Mouse (Mus musculus): ENCODE measurements around the gene Matn4. TPM values are rescaled to one million over a fixed set of nuclear protein-coding genes. Genes with fewer than 3 reads are reported as not detected.

The Matn4 gene
- polyA plus RNA-seq, 1 experiment from 2014 or later = 1.1 TPM

GRCm38 (mm10) chr2:164414581-164414980, 9.6 kb upstream of the Matn4 start:
- no peak overlapping the region for H3K27ac ChIP-seq (ENCODE audit: low read length)
- no peaks in the 10 kb centered on the region for H3K9me3 ChIP-seq (ENCODE audit: control insufficient read depth, low read depth, low read length)
- H3K4me1 ChIP-seq (ENCODE audit: control insufficient read depth, insufficient read depth, low read length) = no peaks in the 10 kb centered on the region
- no peak overlapping the region for H3K4me3 ChIP-seq (ENCODE audit: low read depth, low read length)
- no peak for ATAC-seq (ENCODE audit: insufficient number of reproducible peaks, insufficient read depth, low FRiP score, low read depth)
- no peaks in the 10 kb centered on the region for H3K36me3 ChIP-seq (ENCODE audit: control insufficient read depth, insufficient read depth, low read length)
- no peaks in the 10 kb centered on the region for H3K27me3 ChIP-seq (ENCODE audit: control insufficient read depth, insufficient read depth, low read length)
- WGBS = 68% methylated on average over 10 of the region's 10 CpGs
- no peak overlapping the region for H3K9ac ChIP-seq (replicated peaks; ENCODE audit: low read depth, low read length)
- peak overlapping the region; percentile 31 for H3K4me2 ChIP-seq (replicated peaks; ENCODE audit: low read depth, low read length)

GRCm38 (mm10) chr2:164414167-164414566, 9.2 kb upstream of the Matn4 start:
- Histone ChIP-seq H3K9ac (replicated peaks; ENCODE audit: low read depth, low read length) (no peak overlapping the region), H3K4me2 (replicated peaks; ENCODE audit: low read depth, low read length) (peak overlapping the region; percentile 31), H3K36me3 (ENCODE audit: control insufficient read depth, insufficient read depth, low read length) (no peaks in the 10 kb centered on the region), H3K9me3 (ENCODE audit: control insufficient read depth, low read depth, low read length) (no peaks in the 10 kb centered on the region), H3K27ac (ENCODE audit: low read length) (no peak overlapping the region), H3K4me3 (ENCODE audit: low read depth, low read length) (no peak overlapping the region), H3K27me3 (ENCODE audit: control insufficient read depth, insufficient read depth, low read length) (no peaks in the 10 kb centered on the region), H3K4me1 (ENCODE audit: control insufficient read depth, insufficient read depth, low read length) (no peaks in the 10 kb centered on the region)
- ATAC-seq (ENCODE audit: insufficient number of reproducible peaks, insufficient read depth, low FRiP score, low read depth) = no peak
- WGBS = 24% methylated on average over 28 of the region's 28 CpGs

- Histone ChIP-seq H3K4me3 (ENCODE audit: low read depth, low read length) (no peak overlapping the region), H3K27me3 (ENCODE audit: control insufficient read depth, insufficient read depth, low read length) (peaks cover 22% of the 10 kb centered on the region), H3K9ac (replicated peaks; ENCODE audit: low read depth, low read length) (no peak overlapping the region), H3K4me1 (ENCODE audit: control insufficient read depth, insufficient read depth, low read length) (peaks cover 4% of the 10 kb centered on the region; the same call in 1 of the 2 replicates), H3K36me3 (ENCODE audit: control insufficient read depth, insufficient read depth, low read length) (no peaks in the 10 kb centered on the region), H3K9me3 (ENCODE audit: control insufficient read depth, low read depth, low read length) (no peaks in the 10 kb centered on the region), H3K4me2 (replicated peaks; ENCODE audit: low read depth, low read length) (no peak overlapping the region), H3K27ac (ENCODE audit: low read length) (no peak overlapping the region)
- WGBS = 1% methylated on average over 22 of the region's 22 CpGs
- no peak for ATAC-seq (ENCODE audit: insufficient number of reproducible peaks, insufficient read depth, low FRiP score, low read depth)
Observed at GRCm38 (mm10) chr2:164407708-164408107, 2.7 kb upstream of the Matn4 start.

GRCm38 (mm10) chr2:164405519-164405918, 559 bp upstream of the Matn4 start:
- Histone ChIP-seq H3K9ac (replicated peaks; ENCODE audit: low read depth, low read length) (no peak overlapping the region), H3K4me1 (ENCODE audit: control insufficient read depth, insufficient read depth, low read length) (peaks cover 15% of the 10 kb centered on the region; the same call in 1 of the 2 replicates), H3K27me3 (ENCODE audit: control insufficient read depth, insufficient read depth, low read length) (peaks cover 27% of the 10 kb centered on the region), H3K9me3 (ENCODE audit: control insufficient read depth, low read depth, low read length) (no peaks in the 10 kb centered on the region), H3K4me2 (replicated peaks; ENCODE audit: low read depth, low read length) (no peak overlapping the region), H3K27ac (ENCODE audit: low read length) (no peak overlapping the region), H3K4me3 (ENCODE audit: low read depth, low read length) (no peak overlapping the region), H3K36me3 (ENCODE audit: control insufficient read depth, insufficient read depth, low read length) (no peaks in the 10 kb centered on the region)
- 41% methylated on average over 5 of the region's 5 CpGs for WGBS
- no peak for ATAC-seq (ENCODE audit: insufficient number of reproducible peaks, insufficient read depth, low FRiP score, low read depth)

GRCm38 (mm10) chr2:164404082-164404990, 624 bp downstream of the Matn4 start:
- no peak overlapping the region for H3K27ac ChIP-seq (ENCODE audit: low read length)
- 2% methylated on average over 46 of the region's 49 CpGs for WGBS
- H3K4me2 ChIP-seq (replicated peaks; ENCODE audit: low read depth, low read length) = peak overlapping the region; percentile 49
- H3K4me3 ChIP-seq (ENCODE audit: low read depth, low read length) = peak overlapping the region; percentile 33
- H3K36me3 ChIP-seq (ENCODE audit: control insufficient read depth, insufficient read depth, low read length) = no peaks in the 10 kb centered on the region
- peak overlapping the region; percentile 19; the same call in 1 of the 2 replicates for H3K9ac ChIP-seq (replicated peaks; ENCODE audit: low read depth, low read length)
- no peak for ATAC-seq (ENCODE audit: insufficient number of reproducible peaks, insufficient read depth, low FRiP score, low read depth)
- H3K4me1 ChIP-seq (ENCODE audit: control insufficient read depth, insufficient read depth, low read length) = peaks cover 17% of the 10 kb centered on the region; the same call in 1 of the 2 replicates
- H3K27me3 ChIP-seq (ENCODE audit: control insufficient read depth, insufficient read depth, low read length) = peaks cover 37% of the 10 kb centered on the region
- H3K9me3 ChIP-seq (ENCODE audit: control insufficient read depth, low read depth, low read length) = no peaks in the 10 kb centered on the region

GRCm38 (mm10) chr2:164403396-164404081, 1.4 kb downstream of the Matn4 start:
- Histone ChIP-seq H3K9me3 (ENCODE audit: control insufficient read depth, low read depth, low read length) (no peaks in the 10 kb centered on the region), H3K4me1 (ENCODE audit: control insufficient read depth, insufficient read depth, low read length) (peaks cover 17% of the 10 kb centered on the region; the same call in 1 of the 2 replicates), H3K4me3 (ENCODE audit: low read depth, low read length) (no peak overlapping the region), H3K9ac (replicated peaks; ENCODE audit: low read depth, low read length) (no peak overlapping the region), H3K27me3 (ENCODE audit: control insufficient read depth, insufficient read depth, low read length) (peaks cover 38% of the 10 kb centered on the region), H3K27ac (ENCODE audit: low read length) (no peak overlapping the region), H3K36me3 (ENCODE audit: control insufficient read depth, insufficient read depth, low read length) (no peaks in the 10 kb centered on the region), H3K4me2 (replicated peaks; ENCODE audit: low read depth, low read length) (no peak overlapping the region; the same call in 1 of the 2 replicates)
- WGBS = 20% methylated on average over 14 of the region's 14 CpGs
- ATAC-seq (ENCODE audit: insufficient number of reproducible peaks, insufficient read depth, low FRiP score, low read depth) = 0 out of 2 replicates have a peak, but pooled peaks have one; percentile 3

- H3K4me3 ChIP-seq (ENCODE audit: low read depth, low read length) = no peak within 1 kb of the TSS; the same call in 1 of the 2 replicates
- no peaks in the 10 kb centered on the region for H3K9me3 ChIP-seq (ENCODE audit: control insufficient read depth, low read depth, low read length)
- H3K36me3 ChIP-seq (ENCODE audit: control insufficient read depth, insufficient read depth, low read length) = no peaks in the 10 kb centered on the region
- WGBS = 5% methylated on average over 17 of the region's 17 CpGs
- peaks cover 17% of the 10 kb centered on the region; the same call in 1 of the 2 replicates for H3K4me1 ChIP-seq (ENCODE audit: control insufficient read depth, insufficient read depth, low read length)
- no peak within 1 kb of the TSS for H3K27ac ChIP-seq (ENCODE audit: low read length)
- no peak within 1 kb of the TSS; the same call in 1 of the 2 replicates for H3K4me2 ChIP-seq (replicated peaks; ENCODE audit: low read depth, low read length)
- peak; percentile 24; the same call in 1 of the 2 replicates for ATAC-seq (ENCODE audit: insufficient number of reproducible peaks, insufficient read depth, low FRiP score, low read depth)
- H3K27me3 ChIP-seq (ENCODE audit: control insufficient read depth, insufficient read depth, low read length) = peaks cover 33% of the 10 kb centered on the region
- H3K9ac ChIP-seq (replicated peaks; ENCODE audit: low read depth, low read length) = no peak within 1 kb of the TSS
Observed at GRCm38 (mm10) chr2:164402906-164403305, 2.1 kb downstream of the Matn4 start, which contains the start of gene Rbpjl. Gene Rbpjl (plus strand): TSS chr2:164403141.

GRCm38 (mm10) chr2:164396911-164397310, 8.0 kb downstream of the Matn4 start:
- no peaks in the 10 kb centered on the region for H3K9me3 ChIP-seq (ENCODE audit: control insufficient read depth, low read depth, low read length)
- no peak overlapping the region for H3K4me3 ChIP-seq (ENCODE audit: low read depth, low read length)
- no peaks in the 10 kb centered on the region for H3K36me3 ChIP-seq (ENCODE audit: control insufficient read depth, insufficient read depth, low read length)
- peaks cover 19% of the 10 kb centered on the region; the same call in 1 of the 2 replicates for H3K27me3 ChIP-seq (ENCODE audit: control insufficient read depth, insufficient read depth, low read length)
- H3K27ac ChIP-seq (ENCODE audit: low read length) = no peak overlapping the region
- 67% methylated on average over 12 of the region's 12 CpGs for WGBS
- H3K4me2 ChIP-seq (replicated peaks; ENCODE audit: low read depth, low read length) = no peak overlapping the region
- no peak overlapping the region for H3K9ac ChIP-seq (replicated peaks; ENCODE audit: low read depth, low read length)
- H3K4me1 ChIP-seq (ENCODE audit: control insufficient read depth, insufficient read depth, low read length) = peaks cover 13% of the 10 kb centered on the region; the same call in 1 of the 2 replicates
- no peak for ATAC-seq (ENCODE audit: insufficient number of reproducible peaks, insufficient read depth, low FRiP score, low read depth)
